Mouse (Mus musculus): ENCODE measurements at regions not wholly inside any gene's neighbourhood (a gene's known extent, or its start where the extent isn't known, plus 50 kb on each side); places are given as distances from the start of the nearest gene placed in this dataset.

- 68% methylated on average over 4 of the region's 4 CpGs for WGBS
- Histone ChIP-seq H3K4me1 (ENCODE audit: control insufficient read depth, insufficient read depth, low read length) (no peaks in the 10 kb centered on the region), H3K4me2 (ENCODE audit: low read depth, low read length) (no peak overlapping the region), H3K4me3 (ENCODE audit: low read depth, low read length) (no peak overlapping the region), H3K27me3 (ENCODE audit: control insufficient read depth, insufficient read depth, low read length) (no peaks in the 10 kb centered on the region), H3K36me3 (ENCODE audit: control insufficient read depth, insufficient read depth, low read length) (no peaks in the 10 kb centered on the region), H3K9me3 (ENCODE audit: control insufficient read depth, low read length) (no peaks in the 10 kb centered on the region), H3K27ac (ENCODE audit: low read depth, low read length) (no peak overlapping the region), H3K9ac (replicated peaks; ENCODE audit: low read depth, low read length) (no peak overlapping the region)
- ATAC-seq (ENCODE audit: low read depth), result no peak
Observed at GRCm38 (mm10) chr19:26258677-26259076, 346.2 kb upstream of the Smarca2 start.

- Histone ChIP-seq H3K9me3 (ENCODE audit: control insufficient read depth, low read length) (no peaks in the 10 kb centered on the region), H3K4me3 (ENCODE audit: low read depth, low read length) (no peak overlapping the region), H3K27ac (ENCODE audit: low read depth, low read length) (no peak overlapping the region), H3K4me1 (ENCODE audit: control insufficient read depth, insufficient read depth, low read length) (no peaks in the 10 kb centered on the region), H3K27me3 (ENCODE audit: control insufficient read depth, insufficient read depth, low read length) (no peaks in the 10 kb centered on the region), H3K9ac (replicated peaks; ENCODE audit: low read depth, low read length) (no peak overlapping the region), H3K4me2 (ENCODE audit: low read depth, low read length) (no peak overlapping the region), H3K36me3 (ENCODE audit: control insufficient read depth, insufficient read depth, low read length) (no peaks in the 10 kb centered on the region)
- no peak for ATAC-seq (ENCODE audit: low read depth)
- 93% methylated on average over 2 of the region's 2 CpGs for WGBS
Observed at GRCm38 (mm10) chr19:26261530-26261929, 343.3 kb upstream of the Smarca2 start.

- Histone ChIP-seq H3K27me3 (ENCODE audit: control insufficient read depth, insufficient read depth, low read length) (no peaks in the 10 kb centered on the region), H3K27ac (ENCODE audit: low read depth, low read length) (no peak overlapping the region), H3K36me3 (ENCODE audit: control insufficient read depth, insufficient read depth, low read length) (no peaks in the 10 kb centered on the region), H3K4me1 (ENCODE audit: control insufficient read depth, insufficient read depth, low read length) (no peaks in the 10 kb centered on the region), H3K4me3 (ENCODE audit: low read depth, low read length) (no peak overlapping the region), H3K9me3 (ENCODE audit: control insufficient read depth, low read length) (no peaks in the 10 kb centered on the region), H3K9ac (replicated peaks; ENCODE audit: low read depth, low read length) (no peak overlapping the region), H3K4me2 (ENCODE audit: low read depth, low read length) (no peak overlapping the region)
- no peak for ATAC-seq (ENCODE audit: low read depth)
- 88% methylated on average over 6 of the region's 6 CpGs for WGBS
Observed at GRCm38 (mm10) chr19:26296360-26296759, 308.5 kb upstream of the Smarca2 start.

DNA sequence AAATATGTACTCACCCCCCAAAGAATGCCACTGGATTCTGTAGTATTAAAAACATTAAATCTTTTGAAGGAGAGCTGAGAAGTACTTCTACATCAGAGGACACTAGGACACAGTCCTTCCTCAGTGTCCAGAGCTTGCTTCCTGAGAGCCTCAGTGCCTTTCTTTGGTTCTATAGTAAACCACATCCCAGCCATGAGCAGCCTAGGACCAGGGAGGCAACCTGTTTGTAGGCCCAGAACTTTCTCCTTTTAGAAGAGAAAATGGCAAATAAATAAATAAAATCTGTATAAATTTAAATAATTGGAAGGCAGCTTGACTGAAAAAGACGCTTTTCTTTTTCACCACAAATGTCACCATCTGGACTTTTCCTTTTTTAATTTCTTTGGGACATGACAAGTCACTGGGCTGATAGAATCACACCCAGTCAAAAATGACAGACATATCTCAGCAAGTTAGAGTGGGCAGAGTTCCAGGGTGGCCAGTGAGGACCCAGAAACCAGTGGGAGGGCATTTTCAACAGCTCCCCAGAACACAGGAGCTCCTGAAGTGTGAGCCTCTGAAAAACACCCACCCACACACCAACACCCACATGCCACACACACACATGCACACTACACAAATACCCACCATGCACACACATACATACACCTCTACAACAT, 296.2 kb upstream of the Smarca2 start:
- no peaks in the 10 kb centered on the region for H3K4me1 ChIP-seq (ENCODE audit: control insufficient read depth, insufficient read depth, low read length)
- no peak overlapping the region for H3K4me3 ChIP-seq (ENCODE audit: low read depth, low read length)
- 87% methylated on average over 1 of the region's 1 CpGs for whole genome bisulfite sequencing

GRCm38 (mm10) chr19:26318977-26319376, 285.9 kb upstream of the Smarca2 start:
- H3K9ac ChIP-seq (replicated peaks; ENCODE audit: low read depth, low read length), result no peak overlapping the region
- no peaks in the 10 kb centered on the region for H3K36me3 ChIP-seq (ENCODE audit: control insufficient read depth, insufficient read depth, low read length)
- ATAC-seq (ENCODE audit: low read depth), result no peak
- no peaks in the 10 kb centered on the region for H3K27me3 ChIP-seq (ENCODE audit: control insufficient read depth, insufficient read depth, low read length)
- H3K4me2 ChIP-seq (ENCODE audit: low read depth, low read length), result no peak overlapping the region
- no peak overlapping the region for H3K4me3 ChIP-seq (ENCODE audit: low read depth, low read length)
- no peaks in the 10 kb centered on the region for H3K4me1 ChIP-seq (ENCODE audit: control insufficient read depth, insufficient read depth, low read length)
- H3K27ac ChIP-seq (ENCODE audit: low read depth, low read length), result no peak overlapping the region
- H3K9me3 ChIP-seq (ENCODE audit: control insufficient read depth, low read length), result no peaks in the 10 kb centered on the region
- WGBS, result 83% methylated on average over 2 of the region's 2 CpGs

More for the DNA sequence above, 296.2 kb upstream of the Smarca2 start:
- Histone ChIP-seq H3K36me3 (ENCODE audit: control insufficient read depth, insufficient read depth, low read length) (no peaks in the 10 kb centered on the region), H3K27ac (ENCODE audit: low read depth, low read length) (no peak overlapping the region), H3K4me2 (ENCODE audit: low read depth, low read length) (no peak overlapping the region), H3K27me3 (ENCODE audit: control insufficient read depth, insufficient read depth, low read length) (no peaks in the 10 kb centered on the region), H3K9ac (replicated peaks; ENCODE audit: low read depth, low read length) (no peak overlapping the region), H3K9me3 (ENCODE audit: control insufficient read depth, low read length) (no peaks in the 10 kb centered on the region)
- no peak for ATAC-seq (ENCODE audit: low read depth)

GRCm38 (mm10) chr19:26323682-26324081, 281.2 kb upstream of the Smarca2 start:
- H3K4me1 ChIP-seq (ENCODE audit: control insufficient read depth, insufficient read depth, low read length), result no peaks in the 10 kb centered on the region
- H3K4me3 ChIP-seq (ENCODE audit: low read depth, low read length), result no peak overlapping the region
- no peaks in the 10 kb centered on the region for H3K9me3 ChIP-seq (ENCODE audit: control insufficient read depth, low read length)
- 84% methylated on average over 5 of the region's 5 CpGs for WGBS
- no peaks in the 10 kb centered on the region for H3K27me3 ChIP-seq (ENCODE audit: control insufficient read depth, insufficient read depth, low read length)
- no peak overlapping the region for H3K9ac ChIP-seq (replicated peaks; ENCODE audit: low read depth, low read length)
- H3K27ac ChIP-seq (ENCODE audit: low read depth, low read length), result no peak overlapping the region
- no peaks in the 10 kb centered on the region for H3K36me3 ChIP-seq (ENCODE audit: control insufficient read depth, insufficient read depth, low read length)
- no peak overlapping the region for H3K4me2 ChIP-seq (ENCODE audit: low read depth, low read length)
- no peak for ATAC-seq (ENCODE audit: low read depth)

DNA sequence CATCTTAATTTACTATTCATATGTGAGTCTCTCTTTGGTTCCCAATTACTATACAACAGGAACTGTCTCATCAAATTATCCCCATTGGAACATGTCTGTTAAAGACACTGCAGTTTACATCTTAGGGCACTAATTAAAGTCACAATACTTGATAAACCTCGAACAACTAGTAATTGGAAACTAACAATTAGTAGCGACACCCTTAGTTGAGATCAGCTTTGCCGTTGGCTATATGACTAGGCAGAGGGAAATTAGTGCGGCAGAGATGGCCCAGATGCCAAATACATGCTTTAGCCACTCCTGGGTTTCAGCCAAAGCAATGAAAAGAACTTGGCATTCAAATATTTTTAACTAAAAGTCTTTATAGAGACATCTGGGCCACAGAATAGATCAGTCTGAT, 265.7 kb upstream of the Smarca2 start:
- H3K9me3 ChIP-seq (ENCODE audit: control insufficient read depth, low read length), result no peaks in the 10 kb centered on the region
- WGBS, result 59% methylated on average over 4 of the region's 4 CpGs
- H3K9ac ChIP-seq (replicated peaks; ENCODE audit: low read depth, low read length), result no peak overlapping the region
- H3K27me3 ChIP-seq (ENCODE audit: control insufficient read depth, insufficient read depth, low read length), result no peaks in the 10 kb centered on the region
- ATAC-seq (ENCODE audit: low read depth), result peak; percentile 63; the same call in 1 of the 2 replicates
- H3K36me3 ChIP-seq (ENCODE audit: control insufficient read depth, insufficient read depth, low read length), result no peaks in the 10 kb centered on the region
- H3K4me2 ChIP-seq (ENCODE audit: low read depth, low read length), result no peak overlapping the region
- H3K27ac ChIP-seq (ENCODE audit: low read depth, low read length), result no peak overlapping the region
- no peaks in the 10 kb centered on the region for H3K4me1 ChIP-seq (ENCODE audit: control insufficient read depth, insufficient read depth, low read length)
- no peak overlapping the region for H3K4me3 ChIP-seq (ENCODE audit: low read depth, low read length)

- no peaks in the 10 kb centered on the region for H3K4me1 ChIP-seq (ENCODE audit: control insufficient read depth, insufficient read depth, low read length)
- H3K27ac ChIP-seq (ENCODE audit: low read depth, low read length), result no peak overlapping the region
- no peaks in the 10 kb centered on the region for H3K36me3 ChIP-seq (ENCODE audit: control insufficient read depth, insufficient read depth, low read length)
- no peak overlapping the region for H3K4me2 ChIP-seq (ENCODE audit: low read depth, low read length)
- no peak for ATAC-seq (ENCODE audit: low read depth)
- no peak overlapping the region for H3K9ac ChIP-seq (replicated peaks; ENCODE audit: low read depth, low read length)
- H3K27me3 ChIP-seq (ENCODE audit: control insufficient read depth, insufficient read depth, low read length), result no peaks in the 10 kb centered on the region
- H3K9me3 ChIP-seq (ENCODE audit: control insufficient read depth, low read length), result no peaks in the 10 kb centered on the region
- H3K4me3 ChIP-seq (ENCODE audit: low read depth, low read length), result no peak overlapping the region
- 66% methylated on average over 3 of the region's 3 CpGs for WGBS
Observed at GRCm38 (mm10) chr19:26340155-26340554, 264.7 kb upstream of the Smarca2 start.

- ATAC-seq (ENCODE audit: low read depth), result no peak
- Histone ChIP-seq H3K9me3 (ENCODE audit: control insufficient read depth, low read length) (no peaks in the 10 kb centered on the region), H3K36me3 (ENCODE audit: control insufficient read depth, insufficient read depth, low read length) (no peaks in the 10 kb centered on the region), H3K9ac (replicated peaks; ENCODE audit: low read depth, low read length) (no peak overlapping the region), H3K27me3 (ENCODE audit: control insufficient read depth, insufficient read depth, low read length) (no peaks in the 10 kb centered on the region), H3K27ac (ENCODE audit: low read depth, low read length) (no peak overlapping the region), H3K4me1 (ENCODE audit: control insufficient read depth, insufficient read depth, low read length) (no peaks in the 10 kb centered on the region), H3K4me3 (ENCODE audit: low read depth, low read length) (no peak overlapping the region), H3K4me2 (ENCODE audit: low read depth, low read length) (no peak overlapping the region)
- WGBS, result 91% methylated on average over 7 of the region's 7 CpGs
Observed at GRCm38 (mm10) chr19:26355054-26355453, 249.8 kb upstream of the Smarca2 start.

Data from neural tube, embryonic 14.5 days (tissue).